Mouse (Mus musculus) MEL-GATA-1-ER (cell line): Measurements from ENCODE around the gene Edem2.
A peak's percentile ranks its signal among the peaks of the same experiment; 100 is the strongest.

ENCODE experiments used
- DNase-seq: peaks from one replicate; pipeline ENCODE4 v3.0.0-alpha.2; 2012; ENCODE audit warnings: low read depth; ENCODE audit errors: extremely low read depth

Edem2 gene

DNA sequence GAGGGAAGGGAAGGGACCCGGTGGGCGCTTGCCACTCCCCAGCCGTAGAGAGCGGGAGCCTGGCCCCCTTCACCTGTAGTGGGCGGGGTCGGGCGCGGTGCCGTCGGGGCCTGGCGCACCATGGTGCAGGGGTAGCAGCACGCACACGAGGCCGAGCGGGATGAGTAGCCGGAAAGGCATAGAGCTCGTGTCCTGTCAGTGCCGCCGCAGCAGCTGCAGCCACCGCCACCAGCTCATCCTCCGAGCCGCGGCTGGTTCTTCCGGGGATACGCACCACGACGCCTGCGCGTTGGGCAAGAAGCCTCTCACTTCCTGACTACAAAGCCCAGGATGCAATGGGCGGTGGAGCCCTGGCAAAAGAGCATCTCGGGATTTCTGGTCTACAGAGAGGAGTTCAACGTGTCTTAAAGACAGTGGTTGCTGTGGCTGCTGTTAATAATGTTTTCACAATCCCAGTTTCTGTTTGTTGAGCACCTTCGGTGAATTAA, at the start of gene Edem2:
Edem2 (minus strand) TSS at position 318 of the 488 bp plus-strand sequence.
- peak; percentile 84 for DNase-seq

DNA sequence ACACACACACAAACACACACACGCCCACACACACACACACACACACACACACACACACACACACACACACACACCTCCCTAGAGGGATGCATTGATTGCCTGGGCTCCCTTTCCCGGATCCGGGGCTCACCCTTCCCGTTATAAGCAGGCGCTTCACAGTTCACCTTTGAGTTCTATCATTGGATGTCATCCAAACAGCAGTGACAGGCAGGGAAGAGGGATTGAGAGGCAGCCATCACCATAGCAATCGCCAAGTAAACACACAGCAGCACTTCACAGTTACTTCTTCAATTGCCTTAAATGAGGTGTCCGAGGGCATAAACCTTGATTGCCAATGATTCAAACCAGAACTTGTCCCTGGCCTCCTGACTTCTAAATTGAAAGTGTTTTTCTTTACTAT, 49.8 kb upstream of the Edem2 start:
- DNase-seq, result no peak

DNA sequence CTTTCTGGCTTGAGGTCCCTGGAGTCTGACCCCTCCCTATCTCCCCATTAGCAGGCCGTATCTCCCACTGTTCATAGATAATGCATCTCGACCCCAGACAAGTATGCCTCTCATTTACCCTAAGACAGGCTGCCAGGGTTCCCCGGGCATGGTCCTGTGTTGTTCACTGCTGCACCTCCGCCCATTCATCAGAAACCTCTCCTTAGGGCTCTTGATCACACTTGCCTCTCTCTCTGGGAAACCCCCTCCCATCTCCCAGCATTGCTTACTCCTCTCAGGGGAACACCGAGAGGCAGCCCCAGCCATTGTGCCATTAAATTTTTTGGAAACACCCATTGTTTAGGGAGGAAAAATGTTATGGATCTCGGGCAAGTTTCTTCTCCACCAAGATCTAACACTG, 48.7 kb upstream of the Edem2 start:
- no peak for DNase-seq

DNA sequence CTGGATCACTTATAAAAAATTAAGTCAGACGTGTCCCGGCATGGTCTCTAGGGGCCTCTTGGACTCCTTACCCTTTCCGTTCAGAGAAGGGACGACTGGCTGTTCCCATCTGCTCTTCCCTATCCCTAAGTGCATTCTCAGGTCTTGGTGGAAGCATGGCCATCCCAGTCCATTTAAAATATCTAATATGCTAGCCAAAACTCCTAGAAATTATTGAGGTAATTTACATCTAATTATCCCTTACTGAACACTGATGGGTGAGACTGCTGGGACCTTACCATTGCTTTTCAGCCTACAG, 48.4 kb upstream of the Edem2 start:
- DNase-seq, result no peak

DNA sequence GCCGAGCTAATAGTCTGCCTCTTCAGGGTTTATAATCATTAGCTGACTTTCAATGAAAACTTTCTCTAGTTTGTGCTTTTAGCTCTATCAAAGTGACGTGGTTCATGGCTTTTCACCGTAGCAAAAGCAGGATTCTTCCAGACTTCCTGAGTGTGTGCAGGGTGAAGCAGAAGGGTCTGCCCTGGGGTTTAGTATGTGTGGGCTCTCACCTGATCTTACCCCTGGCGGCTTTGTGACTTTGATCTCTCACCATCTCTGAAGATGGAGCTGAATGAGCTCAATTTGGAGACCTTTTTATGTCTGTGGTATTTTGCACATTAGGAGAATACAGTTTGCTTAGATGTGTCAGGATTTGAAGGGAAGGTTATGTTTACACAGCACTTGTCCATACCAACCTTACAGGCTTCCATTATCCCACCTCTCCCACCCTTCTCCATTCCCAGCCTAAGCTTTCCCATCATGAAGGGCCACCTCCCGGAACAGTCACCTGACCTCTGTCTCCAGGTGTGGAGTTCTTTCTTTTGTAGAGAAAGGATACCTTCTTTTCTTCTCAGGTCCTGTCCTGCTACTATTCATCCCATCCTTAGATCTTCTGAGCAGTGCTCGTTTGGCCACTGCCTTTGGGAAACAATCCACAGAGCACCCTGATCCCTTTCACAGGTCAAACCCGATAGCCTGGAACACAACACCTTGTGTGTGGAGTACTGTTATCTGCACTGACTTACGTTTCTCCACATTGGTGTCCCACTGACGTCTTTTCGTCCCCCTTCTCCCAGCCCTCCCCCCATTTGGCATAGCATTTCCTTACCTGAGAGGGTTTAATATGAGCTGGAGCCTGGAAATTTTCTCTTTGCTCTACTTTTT, 47.8 kb upstream of the Edem2 start:
- no peak for DNase-seq

DNA sequence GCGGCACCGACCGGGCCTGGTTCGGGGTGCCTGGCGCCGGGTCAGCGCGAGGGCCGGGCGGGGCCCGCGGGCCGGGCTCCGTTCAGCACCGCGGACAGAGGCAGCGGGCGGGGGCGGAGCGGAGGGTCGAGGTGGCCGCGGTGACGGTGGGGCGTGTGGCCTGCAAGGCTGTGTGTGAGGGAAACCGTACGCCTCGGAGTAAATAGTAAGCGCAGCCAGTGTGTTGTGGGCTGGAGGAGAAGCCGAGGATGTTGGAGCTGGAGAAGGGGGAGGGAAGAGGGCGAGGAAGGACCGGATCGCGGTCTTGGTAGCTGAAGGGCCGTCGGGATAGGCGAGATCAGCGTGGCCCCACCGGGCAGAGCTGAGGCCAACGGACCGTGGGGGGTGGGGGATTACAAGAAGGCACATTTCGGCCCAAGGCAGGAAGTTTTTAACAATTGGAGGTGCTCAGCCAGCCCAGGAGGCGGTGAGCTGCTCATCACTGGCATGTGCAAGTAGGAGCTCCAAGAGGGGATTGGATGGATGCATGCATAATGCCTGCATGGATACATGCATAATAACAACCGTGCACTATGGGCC, 46.5 kb upstream of the Edem2 start:
- DNase-seq, result no peak

DNA sequence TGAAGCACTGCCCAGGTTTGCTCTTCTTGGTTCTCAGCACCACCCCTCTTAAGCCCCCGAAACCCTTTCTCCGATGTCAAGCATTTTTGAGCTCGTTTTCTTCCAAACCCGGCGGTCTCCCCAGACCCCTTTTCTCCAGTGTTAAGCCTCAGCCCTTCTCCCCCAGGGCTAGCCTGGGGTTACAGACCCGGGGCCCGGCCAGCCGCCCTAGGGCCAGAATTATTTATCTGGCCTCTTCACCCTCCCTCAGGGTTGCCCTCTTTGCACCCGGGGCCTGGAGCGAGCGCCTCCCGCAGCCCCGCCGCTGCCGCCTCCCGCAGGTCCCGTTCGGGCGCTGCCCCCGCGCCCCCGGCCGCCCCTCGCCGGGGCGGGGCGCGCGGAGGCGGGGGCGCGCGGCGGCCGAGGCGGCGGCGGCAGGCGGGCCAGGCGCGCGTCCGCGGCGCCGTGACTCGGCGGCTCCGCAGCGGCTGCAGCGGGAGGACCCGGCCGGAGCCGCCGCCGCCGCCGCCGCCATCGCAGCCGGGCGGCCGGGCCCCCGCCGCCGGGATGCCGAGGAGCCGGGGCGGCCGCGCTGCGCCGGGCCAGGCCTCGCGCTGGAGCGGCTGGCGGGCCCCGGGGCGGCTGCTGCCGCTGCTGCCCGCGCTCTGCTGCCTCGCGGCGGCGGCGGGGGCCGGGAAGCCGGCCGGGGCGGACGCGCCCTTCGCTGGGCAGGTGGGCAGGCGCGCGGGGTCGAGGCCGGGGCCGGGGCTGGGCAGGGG, 45.8 kb upstream of the Edem2 start, which contains the start of gene Mmp24:
Mmp24 (plus strand) TSS at position 416 of the 758 bp plus-strand sequence.
- DNase-seq, result no peak

DNA sequence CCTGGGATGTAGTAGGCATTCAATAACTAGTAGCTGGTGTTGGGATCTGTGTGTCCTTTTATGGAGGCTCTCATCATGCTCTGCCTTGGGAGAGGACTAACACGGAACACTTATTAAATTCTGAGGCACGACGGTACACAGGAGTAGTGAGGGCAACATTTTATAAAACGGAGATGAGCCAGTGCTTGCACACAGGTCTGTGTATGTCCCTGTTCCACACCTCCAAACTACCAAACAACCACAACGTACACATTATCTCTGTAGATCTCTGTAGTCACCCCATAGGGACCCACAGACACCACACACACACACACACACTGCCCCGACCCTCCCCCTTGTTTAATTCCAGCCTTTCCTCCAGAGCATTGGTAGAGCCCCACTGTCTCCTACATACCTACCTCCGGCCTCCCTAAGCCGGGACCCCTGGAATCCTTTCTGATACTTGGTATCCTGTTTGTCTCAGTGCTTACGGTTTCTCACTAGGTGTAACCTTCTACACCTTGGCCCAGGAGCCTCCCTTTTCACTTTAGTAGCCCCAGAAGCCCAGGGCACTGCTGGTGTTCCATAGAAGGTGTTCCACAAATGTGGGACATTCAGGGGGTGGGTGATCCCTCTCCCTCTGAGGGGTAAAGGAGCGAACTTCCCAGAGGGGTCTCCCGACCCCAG, 45.1 kb upstream of the Edem2 start:
- DNase-seq, result no peak

DNA sequence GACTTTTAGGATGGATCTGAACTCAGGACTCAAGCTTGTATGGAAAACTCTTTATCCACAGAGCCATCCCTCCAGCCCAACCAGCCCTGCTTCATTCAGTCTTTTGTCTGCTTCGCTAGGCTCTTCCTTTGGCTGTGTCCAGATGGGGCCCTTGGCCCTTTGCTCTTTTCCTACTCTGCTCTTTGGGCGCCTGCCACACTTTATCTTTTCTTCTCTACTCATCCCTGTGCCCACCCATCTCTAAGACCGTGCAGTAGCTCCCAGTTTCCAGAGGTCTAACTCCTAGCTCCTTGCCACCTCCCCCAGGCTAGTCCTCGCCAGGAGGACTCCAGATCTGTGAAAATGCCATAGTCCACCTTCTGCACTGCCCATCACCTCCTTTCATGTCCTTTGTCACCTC, 44.4 kb upstream of the Edem2 start:
- DNase-seq, result no peak

DNA sequence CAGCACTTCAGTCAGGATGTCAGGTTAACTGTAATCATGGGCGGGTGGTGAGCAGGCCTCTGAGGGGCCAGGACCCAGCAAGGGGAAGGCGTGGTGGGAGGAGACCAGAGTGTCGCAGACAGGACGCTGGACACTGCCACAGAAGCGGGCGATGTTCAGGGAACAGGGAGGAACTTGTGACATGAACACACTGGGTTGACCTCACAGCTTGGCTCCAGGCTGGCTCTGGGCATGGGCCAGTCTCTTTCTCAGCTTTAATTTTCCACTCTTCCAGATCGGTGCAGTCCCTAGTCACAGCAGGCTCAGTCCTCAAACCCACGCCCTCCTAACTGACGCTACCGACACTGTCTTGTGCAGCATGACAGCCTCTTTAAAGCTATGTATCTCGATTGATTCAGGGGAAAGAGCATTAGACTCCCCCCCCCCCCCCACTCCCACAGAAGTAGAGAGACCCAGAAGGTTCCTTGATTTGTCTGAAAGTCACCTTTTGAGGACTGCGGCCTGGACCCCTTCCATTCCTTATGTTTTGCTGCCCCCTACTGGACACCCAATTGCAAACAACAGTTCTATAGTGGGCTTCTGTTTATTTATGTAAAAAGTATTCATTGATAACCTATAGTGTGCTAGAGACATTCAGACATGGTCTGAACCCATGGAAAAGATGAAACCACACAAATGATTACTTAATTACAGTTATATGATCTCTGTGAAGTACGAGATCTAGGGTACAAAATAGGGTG, 35.6 kb upstream of the Edem2 start:
- peak; percentile 33 for DNase-seq

DNA sequence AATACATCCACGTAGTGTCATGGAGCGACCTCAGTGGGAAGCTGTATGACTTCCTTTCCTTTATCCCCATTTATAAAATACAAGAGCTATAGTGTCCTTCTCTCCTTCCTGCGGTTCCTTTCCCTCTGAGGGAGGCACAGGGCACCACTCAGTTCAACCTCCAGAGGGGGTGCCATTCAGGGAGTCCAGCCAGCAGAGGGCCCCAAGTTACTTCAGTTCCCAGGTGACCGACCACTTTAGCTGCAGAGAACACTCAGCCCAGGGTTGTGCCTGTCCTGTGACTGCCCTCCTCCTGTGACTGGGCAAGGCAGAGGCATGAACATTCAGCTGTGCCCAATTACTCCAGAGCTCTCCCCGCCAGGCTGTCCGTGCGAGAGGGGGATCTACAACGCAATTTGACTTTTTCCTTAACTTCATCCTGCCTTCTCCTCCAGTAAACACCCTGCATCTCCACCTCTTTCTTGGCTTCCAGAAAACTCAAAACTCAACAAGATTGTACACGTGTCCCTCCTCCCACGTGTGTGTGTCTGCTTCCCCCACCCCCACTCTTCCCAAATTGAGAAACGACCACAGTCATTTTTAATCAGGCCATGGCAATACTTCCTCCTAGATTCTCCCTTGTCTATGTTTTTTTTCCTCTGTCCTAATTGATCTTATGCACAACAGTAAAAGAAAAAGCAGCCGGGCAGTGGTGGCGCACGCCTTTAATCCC, 27.7 kb upstream of the Edem2 start:
- no peak for DNase-seq

DNA sequence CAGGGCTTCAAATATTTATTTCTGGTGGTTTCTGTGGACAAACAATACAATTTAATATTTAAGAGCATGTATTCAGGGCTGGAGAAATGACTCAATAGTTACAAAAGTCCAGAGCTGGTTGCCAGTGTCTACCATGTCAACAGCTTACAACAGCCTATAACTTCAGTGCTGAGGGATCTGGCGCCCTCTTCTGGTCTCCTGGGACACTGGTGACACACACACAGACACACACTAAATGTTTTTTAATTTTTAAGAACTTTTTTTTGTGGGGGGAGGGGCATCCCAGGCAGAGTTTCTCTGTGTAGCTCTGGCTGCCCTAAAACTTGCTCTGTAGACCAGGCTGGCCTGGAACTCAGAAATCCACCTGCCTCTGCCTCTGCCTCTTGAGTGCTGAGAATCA, 26.5 kb upstream of the Edem2 start:
- peak; percentile 74 for DNase-seq

DNA sequence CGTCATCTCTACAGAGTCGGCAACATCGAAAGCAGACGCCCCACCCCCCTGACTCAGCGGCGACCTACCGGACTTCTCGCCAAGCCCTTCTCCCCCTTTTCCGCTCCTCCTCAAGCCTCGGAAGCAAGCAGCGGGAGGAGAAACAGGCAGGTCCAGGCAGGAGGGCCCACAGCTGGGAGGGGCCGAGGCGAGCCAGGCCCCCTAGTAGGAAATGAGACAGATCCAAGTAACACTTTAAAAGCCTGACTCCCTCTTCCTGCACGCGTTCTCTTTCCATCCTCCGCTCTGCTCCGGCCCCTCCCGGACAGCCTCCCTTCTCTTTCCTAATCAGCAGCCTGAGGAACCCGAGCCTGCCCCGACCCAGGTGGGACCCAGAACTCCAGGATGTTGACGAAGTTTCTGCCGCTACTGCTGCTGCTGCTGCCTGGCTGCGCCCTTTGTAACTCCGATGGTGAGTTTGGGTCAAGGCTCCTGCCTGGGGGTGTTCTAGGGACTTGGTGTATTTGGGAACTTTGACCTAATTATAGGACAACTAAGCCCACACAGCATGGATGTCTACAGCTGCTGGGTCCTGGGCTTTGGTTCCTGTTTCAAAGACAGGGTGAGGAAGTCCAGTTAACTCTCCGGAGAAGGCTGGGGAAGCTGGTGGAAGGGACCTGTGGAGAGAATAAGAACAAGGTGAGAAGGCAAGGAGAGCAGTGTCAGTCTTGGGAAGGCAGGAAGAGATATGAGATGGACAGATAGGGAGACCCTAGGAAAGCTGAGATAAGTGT, 21.9 kb upstream of the Edem2 start, which contains the start of gene Procr:
Procr (plus strand) TSS at position 104 of the 773 bp plus-strand sequence.
- no peak for DNase-seq

DNA sequence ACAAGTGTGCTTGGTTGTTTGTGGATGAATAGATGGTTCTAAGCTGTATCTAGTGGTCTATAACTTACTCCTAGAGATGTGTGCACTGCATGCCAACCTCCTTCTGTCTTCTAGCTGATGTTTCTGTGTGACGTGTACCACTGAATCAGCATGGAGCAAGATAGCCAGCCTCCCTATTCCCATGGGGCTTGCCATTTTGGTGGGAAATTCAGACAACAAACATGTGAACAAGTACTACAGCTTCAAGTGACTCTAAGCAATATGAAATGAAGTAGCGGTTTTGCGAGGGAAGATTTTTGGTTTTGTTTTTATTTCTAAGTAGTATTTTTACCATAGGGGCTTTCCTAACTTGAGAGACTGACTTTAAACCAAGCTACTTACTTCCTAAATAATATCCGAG, 20.1 kb upstream of the Edem2 start:
- DNase-seq, result no peak

DNA sequence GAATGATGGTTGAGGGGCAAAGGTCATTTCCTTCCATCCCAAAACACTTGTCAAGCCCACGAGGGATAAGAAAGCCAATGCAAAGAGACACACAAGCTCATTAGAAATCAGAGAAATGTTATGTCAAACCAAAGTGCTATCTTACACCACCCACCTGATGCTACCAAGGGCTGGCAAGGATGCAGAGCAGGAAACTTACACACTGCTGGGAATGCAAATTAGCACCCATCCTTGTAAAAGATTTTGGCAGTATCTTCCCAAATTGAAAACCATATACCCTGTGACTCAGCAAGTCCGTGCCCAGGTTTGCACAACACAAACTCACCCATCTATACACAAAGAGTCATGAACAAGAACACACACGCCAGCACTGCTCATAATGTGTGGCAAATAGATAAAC, 16.2 kb upstream of the Edem2 start:
- no peak for DNase-seq

DNA sequence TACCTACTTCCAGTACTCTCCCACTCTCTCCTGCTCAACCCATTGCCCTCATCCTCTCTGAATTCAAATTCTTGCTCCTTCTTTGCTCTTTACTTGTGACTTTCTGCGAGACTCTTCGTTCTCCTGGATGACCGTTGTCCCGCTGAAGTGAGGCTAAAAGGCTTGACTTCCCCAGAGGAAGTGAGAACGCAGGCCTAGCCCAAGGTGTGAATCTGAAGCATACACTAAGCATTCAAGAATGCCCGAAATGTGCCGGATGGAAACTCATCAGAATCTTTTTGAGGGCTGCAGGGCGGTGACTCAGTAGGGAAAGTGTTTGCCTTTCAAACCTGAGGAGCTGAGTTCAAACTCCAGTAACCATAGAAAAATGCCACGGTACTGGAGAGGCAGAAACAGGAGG, 14.1 kb upstream of the Edem2 start:
- DNase-seq, result no peak

DNA sequence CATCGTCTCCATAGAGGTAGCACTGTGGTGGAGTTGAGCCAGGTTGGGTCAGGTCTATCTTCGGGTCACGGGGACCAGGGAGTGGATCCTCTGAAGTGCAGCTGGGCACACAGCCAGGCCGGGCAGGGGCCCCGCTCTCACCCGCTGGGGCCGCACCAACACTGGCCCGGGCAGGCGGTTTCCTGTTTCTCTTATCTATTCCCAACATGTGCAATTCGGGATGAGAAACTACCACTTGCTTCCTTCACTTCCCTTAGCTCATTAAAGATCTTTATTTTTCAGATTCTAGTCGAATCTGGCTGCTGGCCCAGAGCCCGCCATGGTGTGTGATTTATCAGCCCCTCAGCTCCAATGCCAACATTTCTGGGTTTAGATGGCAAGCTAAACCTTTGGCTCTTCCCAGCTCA, 13.7 kb upstream of the Edem2 start:
- DNase-seq, result peak; percentile 63

DNA sequence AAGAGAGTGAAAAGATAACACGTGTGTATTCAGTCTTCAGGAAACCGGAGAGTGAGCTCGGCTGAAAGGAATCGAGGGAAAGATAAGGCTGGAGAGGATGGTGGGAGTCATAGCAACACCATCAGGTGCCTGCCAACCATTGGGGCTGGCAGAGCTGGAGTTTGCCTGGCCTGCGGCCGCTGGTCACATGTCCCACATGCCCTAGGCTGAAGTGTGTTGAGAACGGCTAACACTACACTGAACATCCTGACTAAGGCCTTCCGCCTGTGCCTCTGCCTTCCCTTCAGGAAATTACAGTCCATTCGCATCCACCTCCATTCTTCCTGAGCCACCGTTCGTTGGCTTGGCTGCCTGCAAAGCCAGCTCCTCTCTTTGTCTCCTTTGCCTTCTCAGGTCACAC, 12.9 kb upstream of the Edem2 start:
- DNase-seq, result no peak

DNA sequence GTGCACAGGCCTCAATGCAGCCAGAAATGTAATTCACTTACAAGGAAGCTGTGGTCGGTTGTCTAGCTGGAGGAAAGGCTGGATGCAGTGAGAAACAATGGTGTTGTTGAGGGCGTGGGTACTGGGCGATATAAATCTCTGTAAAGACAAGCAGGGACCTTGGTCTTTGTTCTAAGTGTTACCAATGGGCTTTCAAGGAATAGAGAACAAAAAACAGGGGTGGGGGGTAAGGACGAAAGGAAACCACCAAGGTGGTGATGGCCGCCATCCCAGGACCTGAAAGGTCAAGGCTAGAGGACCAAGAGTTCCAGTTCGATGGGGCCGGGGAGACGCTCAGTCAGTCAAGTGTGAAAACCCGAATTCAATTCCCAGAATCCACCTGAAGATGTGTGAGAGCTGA, 8.5 kb upstream of the Edem2 start:
- DNase-seq, result no peak

DNA sequence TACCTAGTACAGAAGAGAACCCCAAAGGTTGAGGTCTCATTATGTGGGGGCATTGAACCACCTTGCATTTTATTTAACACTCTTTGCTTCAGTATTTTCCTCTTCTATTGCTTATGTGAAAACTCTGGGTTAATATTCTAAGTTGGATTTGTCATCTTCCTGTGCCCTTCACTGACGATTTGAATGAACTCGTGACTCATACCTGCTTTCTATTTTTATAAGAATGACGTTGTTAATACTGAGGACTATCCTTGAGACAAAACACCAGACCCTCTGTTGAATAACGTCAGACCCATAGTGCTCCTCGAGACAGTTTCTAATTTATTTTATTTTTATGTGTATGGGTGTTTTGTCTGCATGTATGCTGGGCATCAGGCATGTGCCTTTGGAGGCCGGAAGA, 7.7 kb upstream of the Edem2 start:
- DNase-seq, result no peak
